Mouse (Mus musculus) left cerebral cortex, adult 11 months (tissue): ENCODE results near the gene Zfp385b.

Experiments used
- DNase-seq: peaks from one replicate; pipeline ENCODE4 v3.0.0; 2022; ENCODE audit warnings: low spot score

Zfp385b gene

GRCm38 (mm10) chr2:77515011-77515410 lies 304.4 kb downstream of the Zfp385b start:
- DNase-seq, result no peak

- DNase-seq, result no peak
These were observed 305.0 kb downstream of the Zfp385b start for GRCm38 (mm10) chr2:77514476-77514875.

GRCm38 (mm10) chr2:77508731-77509130 lies 310.7 kb downstream of the Zfp385b start:
- DNase-seq, result no peak

- no peak for DNase-seq
These were observed 313.1 kb downstream of the Zfp385b start for GRCm38 (mm10) chr2:77506308-77506707.

GRCm38 (mm10) chr2:77505614-77506013 lies 313.8 kb downstream of the Zfp385b start:
- DNase-seq, result no peak

GRCm38 (mm10) chr2:77503674-77504351 lies 315.6 kb downstream of the Zfp385b start:
- no peak for DNase-seq

- no peak for DNase-seq
These were observed 316.2 kb downstream of the Zfp385b start for GRCm38 (mm10) chr2:77503217-77503616.

GRCm38 (mm10) chr2:77502458-77502857 lies 317.0 kb downstream of the Zfp385b start:
- no peak for DNase-seq

- no peak for DNase-seq
These were observed 319.0 kb downstream of the Zfp385b start for GRCm38 (mm10) chr2:77500480-77500879.

- DNase-seq, result no peak
These were observed 321.1 kb downstream of the Zfp385b start for GRCm38 (mm10) chr2:77498379-77498778.

GRCm38 (mm10) chr2:77497942-77498341 lies 321.5 kb downstream of the Zfp385b start:
- DNase-seq, result no peak

- DNase-seq, result no peak
These were observed 323.4 kb downstream of the Zfp385b start for GRCm38 (mm10) chr2:77496071-77496470.

GRCm38 (mm10) chr2:77495344-77495743 lies 324.1 kb downstream of the Zfp385b start:
- no peak for DNase-seq

GRCm38 (mm10) chr2:77493695-77494094 lies 325.7 kb downstream of the Zfp385b start:
- DNase-seq, result no peak

- DNase-seq, result no peak
These were observed 332.3 kb downstream of the Zfp385b start for GRCm38 (mm10) chr2:77487151-77487550.

GRCm38 (mm10) chr2:77481274-77481673 lies 338.2 kb downstream of the Zfp385b start:
- no peak for DNase-seq

- DNase-seq, result no peak
These were observed 341.9 kb downstream of the Zfp385b start for GRCm38 (mm10) chr2:77477536-77477935.

GRCm38 (mm10) chr2:77476444-77476843 lies 343.0 kb downstream of the Zfp385b start:
- no peak for DNase-seq

- DNase-seq, result no peak
These were observed 347.1 kb downstream of the Zfp385b start for GRCm38 (mm10) chr2:77472254-77472837.

GRCm38 (mm10) chr2:77470716-77471115 lies 348.7 kb downstream of the Zfp385b start:
- DNase-seq, result no peak

GRCm38 (mm10) chr2:77461413-77461812 lies 358.0 kb downstream of the Zfp385b start:
- no peak for DNase-seq

GRCm38 (mm10) chr2:77460011-77460410 lies 359.4 kb downstream of the Zfp385b start:
- no peak for DNase-seq

GRCm38 (mm10) chr2:77458431-77458830 lies 361.0 kb downstream of the Zfp385b start:
- DNase-seq, result no peak

GRCm38 (mm10) chr2:77457120-77457519 lies 362.3 kb downstream of the Zfp385b start:
- no peak for DNase-seq
